Mouse (Mus musculus) MEL (cell line): ENCODE results near the gene Daam2.

Experiments used
- CTCF ChIP-seq, 3 experiments: IDR thresholded peaks in 2 of 3; conservative IDR thresholded peaks in 1 of 3; 2 replicates each; pipeline ENCODE4 v1.5.1; 2011 to 2012; ENCODE audit warnings: low read length in 3 of 3, low read depth in 2 of 3, mild to moderate bottlenecking in 2 of 3, improper control_type of control experiment in 1 of 3, inconsistent platforms in 1 of 3, mixed read lengths in 1 of 3, moderate library complexity in 1 of 3; ENCODE audit not compliant: control insufficient read depth in 1 of 3, insufficient read depth in 1 of 3, poor library complexity in 1 of 3, severe bottlenecking in 1 of 3
- ELF1 ChIP-seq: IDR thresholded peaks from 2 replicates; pipeline ENCODE4 v1.6.1; 2014; ENCODE audit warnings: low read depth, mild to moderate bottlenecking, inconsistent platforms, low read length, improper control_type of control experiment, moderate library complexity
- EP300 ChIP-seq, 2 experiments: IDR thresholded peaks; 2 replicates each; pipeline ENCODE4 v1.6.1; 2011; ENCODE audit warnings: improper control_type of control experiment in 2 of 2, low read length in 2 of 2, low read depth in 1 of 2, mild to moderate bottlenecking in 1 of 2
- GATA1 ChIP-seq: IDR thresholded peaks from 2 replicates; pipeline ENCODE4 v1.6.1; 2011; ENCODE audit warnings: low read depth, low read length, improper control_type of control experiment
- HCFC1 ChIP-seq: IDR thresholded peaks from 2 replicates; pipeline ENCODE4 v1.6.1; 2012; ENCODE audit warnings: low read depth, mild to moderate bottlenecking, inconsistent platforms, low read length, improper control_type of control experiment, moderate library complexity
- JUND ChIP-seq: IDR thresholded peaks from 2 replicates; pipeline ENCODE4 v1.6.1; 2011; ENCODE audit warnings: low read depth, mild to moderate bottlenecking, improper control_type of control experiment, low read length
- MAFK ChIP-seq: IDR thresholded peaks from 2 replicates; pipeline ENCODE4 v1.6.1; 2011; ENCODE audit warnings: low read depth, mild to moderate bottlenecking, low read length, improper control_type of control experiment, borderline replicate concordance
- MAX ChIP-seq: IDR thresholded peaks from 2 replicates; pipeline ENCODE4 v1.6.1; 2011; ENCODE audit warnings: low read length, improper control_type of control experiment
- POLR2A ChIP-seq, 2 experiments: IDR thresholded peaks; 2 replicates each; pipeline ENCODE4 v1.6.1; 2011 to 2012; ENCODE audit warnings: low read length in 2 of 2, mild to moderate bottlenecking in 2 of 2, control low read depth in 1 of 2, improper control_type of control experiment in 1 of 2, low read depth in 1 of 2, moderate library complexity in 1 of 2; ENCODE audit not compliant: control insufficient read depth in 1 of 2, insufficient read depth in 1 of 2, poor library complexity in 1 of 2
- POLR2AphosphoS5 ChIP-seq: IDR thresholded peaks from 2 replicates; pipeline ENCODE4 v1.6.1; 2012; ENCODE audit warnings: low read depth, borderline replicate concordance, mild to moderate bottlenecking, inconsistent platforms, low read length, moderate library complexity, mixed read lengths
- USF1 ChIP-seq: IDR thresholded peaks from 2 replicates; pipeline ENCODE4 v1.6.1; 2014; ENCODE audit warnings: low read depth, mild to moderate bottlenecking, inconsistent platforms, low read length, improper control_type of control experiment, moderate library complexity
- ZC3H11A ChIP-seq: IDR thresholded peaks from 2 replicates; pipeline ENCODE4 v1.6.1; 2012; ENCODE audit warnings: low read depth, mild to moderate bottlenecking, inconsistent platforms, low read length, improper control_type of control experiment
- ZKSCAN1 ChIP-seq: IDR thresholded peaks from 2 replicates; pipeline ENCODE4 v1.6.1; 2012; ENCODE audit warnings: low read depth, mild to moderate bottlenecking, inconsistent platforms, low read length, improper control_type of control experiment, moderate library complexity
- ZMIZ1 ChIP-seq: IDR thresholded peaks from 2 replicates; pipeline ENCODE4 v1.6.1; 2012; ENCODE audit warnings: low read depth, mild to moderate bottlenecking, inconsistent platforms, low read length, improper control_type of control experiment, moderate library complexity

- TF ChIP-seq CTCF (IDR thresholded peaks at IDR 0.05 in 2 of 3, conservative IDR thresholded peaks at IDR 0.05 in 1 of 3; ENCODE audit: control insufficient read depth in 1 of 3, insufficient read depth in 1 of 3, low read depth in 2 of 3, low read length in 3 of 3, poor library complexity in 1 of 3, severe bottlenecking in 1 of 3) (no peak), POLR2A (IDR thresholded peaks at IDR 0.05; ENCODE audit: control insufficient read depth in 1 of 2, insufficient read depth in 1 of 2, low read depth in 1 of 2, low read length in 2 of 2, poor library complexity in 1 of 2) (no peak), ZMIZ1 (no peak), JUND (no peak), ZC3H11A (no peak), GATA1 (no peak), EP300 (IDR thresholded peaks at IDR 0.05; ENCODE audit: low read depth in 1 of 2, low read length in 2 of 2) (no peak), MAFK (no peak), ZKSCAN1 (no peak), HCFC1 (no peak), ELF1 (no peak), USF1 (no peak), MAX (no peak), POLR2AphosphoS5 (no peak)
These were observed 123.6 kb downstream of the Daam2 start for GRCm38 (mm10) chr17:49440331-49441130.
